Mouse (Mus musculus): ENCODE measurements at regions not wholly inside any gene's neighbourhood (a gene's known extent, or its start where the extent isn't known, plus 50 kb on each side); places are given as distances from the start of the nearest gene placed in this dataset.

DNA sequence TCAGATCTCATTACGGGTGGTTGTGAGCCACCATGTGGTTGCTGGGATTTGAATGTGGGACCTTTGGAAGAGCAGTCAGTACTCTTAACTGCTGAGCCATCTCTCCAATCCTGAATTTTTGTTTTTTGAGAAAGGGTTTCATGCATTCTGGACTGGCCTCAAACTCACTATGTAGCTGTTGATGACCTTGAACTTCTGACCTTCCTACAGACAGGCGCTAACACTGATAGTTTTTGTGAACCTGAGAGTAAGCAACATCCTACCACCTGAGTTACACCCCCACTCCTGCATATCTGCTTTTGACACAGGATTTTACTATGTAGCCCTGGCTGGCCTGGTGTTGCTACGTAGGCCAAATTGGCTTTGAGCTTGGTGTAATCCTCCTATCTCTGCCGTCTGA, 308.8 kb upstream of the Klf3 start:
- H3K27me3 ChIP-seq (replicated peaks; ENCODE audit: control insufficient read depth, insufficient read depth, low read length) = no peaks in the 10 kb centered on the region
- no peak for ATAC-seq (replicated peaks; ENCODE audit: low FRiP score, low TSS enrichment, low read depth)
- no peak overlapping the region for H3K4me3 ChIP-seq (ENCODE audit: low read depth, low read length)
- DNase-seq (ENCODE audit: low spot score) = no peak
- no peak overlapping the region for H3K4me2 ChIP-seq (ENCODE audit: low read length)
- no peak overlapping the region for H3K27ac ChIP-seq (ENCODE audit: low read depth)
- WGBS = 86% methylated on average over 4 of the region's 4 CpGs
- no peaks in the 10 kb centered on the region for H3K9me3 ChIP-seq (ENCODE audit: control insufficient read depth, low read length)
- no peak overlapping the region for H3K9ac ChIP-seq (ENCODE audit: low read length)
- H3K36me3 ChIP-seq (ENCODE audit: control insufficient read depth, insufficient read depth, low read length) = no peaks in the 10 kb centered on the region
- H3K4me1 ChIP-seq (replicated peaks; ENCODE audit: control insufficient read depth, insufficient read depth, low read length) = no peaks in the 10 kb centered on the region

DNA sequence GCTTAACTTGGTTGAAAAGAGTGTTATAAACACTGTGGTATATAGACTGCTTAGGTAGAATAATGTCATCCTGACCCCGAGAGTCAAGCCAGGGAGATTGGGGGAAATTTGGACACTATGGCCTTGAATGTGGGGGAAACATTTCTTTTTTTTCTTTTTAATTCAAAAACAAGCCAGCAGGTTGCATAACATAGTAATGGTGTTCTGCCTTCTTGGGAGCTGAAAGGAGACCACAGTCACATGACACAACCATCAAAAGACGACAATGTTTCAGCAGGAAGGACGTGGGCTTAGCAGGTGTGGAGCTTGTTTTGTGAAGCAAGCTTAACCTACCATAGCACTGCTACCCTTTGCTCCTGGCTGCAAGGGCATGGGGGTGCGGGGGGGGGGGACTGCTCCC, 306.3 kb upstream of the Klf3 start:
- Histone ChIP-seq H3K27ac (ENCODE audit: low read depth) (no peak overlapping the region), H3K36me3 (ENCODE audit: control insufficient read depth, insufficient read depth, low read length) (no peaks in the 10 kb centered on the region), H3K9ac (ENCODE audit: low read length) (no peak overlapping the region), H3K9me3 (ENCODE audit: control insufficient read depth, low read length) (no peaks in the 10 kb centered on the region), H3K4me3 (ENCODE audit: low read depth, low read length) (no peak overlapping the region), H3K4me2 (ENCODE audit: low read length) (no peak overlapping the region), H3K4me1 (replicated peaks; ENCODE audit: control insufficient read depth, insufficient read depth, low read length) (no peaks in the 10 kb centered on the region), H3K27me3 (replicated peaks; ENCODE audit: control insufficient read depth, insufficient read depth, low read length) (no peaks in the 10 kb centered on the region)
- DNase-seq (ENCODE audit: low spot score) = no peak
- WGBS = 86% methylated on average over 4 of the region's 4 CpGs
- ATAC-seq (replicated peaks; ENCODE audit: low FRiP score, low TSS enrichment, low read depth) = no peak

DNA sequence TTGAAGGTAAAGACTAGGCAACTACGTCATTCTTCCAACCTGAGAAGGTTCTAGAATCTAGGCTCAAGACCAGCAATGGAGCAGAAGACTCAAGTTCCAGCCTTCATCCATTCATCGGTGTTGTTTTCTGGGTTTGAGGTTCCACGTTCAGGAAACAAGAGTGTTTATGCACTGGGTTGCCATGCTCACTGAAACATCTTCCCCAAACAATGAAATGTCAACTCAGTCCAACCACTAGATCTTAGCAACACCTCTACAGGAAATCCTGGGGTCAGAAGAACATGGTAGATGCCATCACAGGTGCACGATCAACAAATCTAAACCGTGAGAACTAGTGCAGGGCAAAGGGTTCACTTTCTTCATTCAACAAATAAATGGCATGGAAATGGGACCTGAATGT, 304.8 kb upstream of the Klf3 start:
- H3K4me3 ChIP-seq (ENCODE audit: low read depth, low read length) = no peak overlapping the region

DNA sequence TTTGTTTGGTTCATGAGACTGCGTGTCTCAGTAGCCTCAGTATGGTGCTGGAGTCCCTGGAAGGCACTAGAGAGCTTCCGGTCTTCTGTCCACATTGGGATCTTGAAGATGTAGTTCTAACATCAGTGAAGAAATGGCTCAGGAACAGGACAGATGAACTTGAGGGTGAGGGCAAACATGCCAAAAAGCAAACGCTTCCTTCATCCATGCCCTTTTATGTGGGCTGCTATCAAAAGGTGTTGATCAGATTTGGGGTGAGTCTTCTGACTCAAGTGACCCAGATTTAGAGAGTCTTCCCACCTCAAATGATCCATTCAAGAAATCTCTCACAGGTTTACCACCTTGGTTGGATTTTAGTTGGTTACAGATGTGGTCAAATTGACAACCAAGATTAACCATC, 304.1 kb upstream of the Klf3 start:
- Histone ChIP-seq H3K27me3 (replicated peaks; ENCODE audit: control insufficient read depth, insufficient read depth, low read length) (no peaks in the 10 kb centered on the region), H3K36me3 (ENCODE audit: control insufficient read depth, insufficient read depth, low read length) (no peaks in the 10 kb centered on the region), H3K4me2 (ENCODE audit: low read length) (no peak overlapping the region), H3K9me3 (ENCODE audit: control insufficient read depth, low read length) (no peaks in the 10 kb centered on the region), H3K27ac (ENCODE audit: low read depth) (no peak overlapping the region), H3K9ac (ENCODE audit: low read length) (no peak overlapping the region), H3K4me1 (replicated peaks; ENCODE audit: control insufficient read depth, insufficient read depth, low read length) (peaks cover 7% of the 10 kb centered on the region; the same call in 1 of the 2 replicates), H3K4me3 (ENCODE audit: low read depth, low read length) (no peak overlapping the region)
- ATAC-seq (replicated peaks; ENCODE audit: low FRiP score, low TSS enrichment, low read depth) = no peak
- WGBS = 89% methylated on average over 3 of the region's 3 CpGs
- no peak for DNase-seq (ENCODE audit: low spot score)

More for the DNA sequence above, 304.8 kb upstream of the Klf3 start:
- no peak for DNase-seq (ENCODE audit: low spot score)
- Histone ChIP-seq H3K4me2 (ENCODE audit: low read length) (no peak overlapping the region), H3K9me3 (ENCODE audit: control insufficient read depth, low read length) (no peaks in the 10 kb centered on the region), H3K9ac (ENCODE audit: low read length) (no peak overlapping the region), H3K36me3 (ENCODE audit: control insufficient read depth, insufficient read depth, low read length) (no peaks in the 10 kb centered on the region), H3K27ac (ENCODE audit: low read depth) (no peak overlapping the region), H3K27me3 (replicated peaks; ENCODE audit: control insufficient read depth, insufficient read depth, low read length) (no peaks in the 10 kb centered on the region), H3K4me1 (replicated peaks; ENCODE audit: control insufficient read depth, insufficient read depth, low read length) (peaks cover 2% of the 10 kb centered on the region; the same call in 1 of the 2 replicates)
- WGBS = 94% methylated on average over 5 of the region's 5 CpGs
- ATAC-seq (replicated peaks; ENCODE audit: low FRiP score, low TSS enrichment, low read depth) = no peak

DNA sequence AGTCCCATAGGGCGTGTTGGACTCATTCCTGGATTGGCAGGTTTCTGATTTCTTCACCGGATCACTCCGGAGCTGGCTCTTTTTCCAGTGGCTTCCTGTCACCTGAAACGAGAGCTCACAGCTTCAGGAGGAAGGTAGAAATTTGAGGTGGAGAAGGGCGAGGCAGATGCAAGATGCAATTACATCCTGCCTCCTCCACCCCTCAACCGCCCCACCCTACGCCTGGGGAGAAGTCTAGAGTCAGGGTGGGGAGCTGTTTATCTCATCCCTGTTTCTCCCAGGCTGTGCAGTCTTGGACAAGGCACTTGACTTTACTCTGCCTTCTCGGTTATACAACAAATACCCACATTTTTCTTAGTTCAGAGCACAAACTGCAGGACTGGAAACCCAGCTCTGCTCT, 302.8 kb upstream of the Klf3 start:
- DNase-seq (ENCODE audit: low spot score) = no peak

DNA sequence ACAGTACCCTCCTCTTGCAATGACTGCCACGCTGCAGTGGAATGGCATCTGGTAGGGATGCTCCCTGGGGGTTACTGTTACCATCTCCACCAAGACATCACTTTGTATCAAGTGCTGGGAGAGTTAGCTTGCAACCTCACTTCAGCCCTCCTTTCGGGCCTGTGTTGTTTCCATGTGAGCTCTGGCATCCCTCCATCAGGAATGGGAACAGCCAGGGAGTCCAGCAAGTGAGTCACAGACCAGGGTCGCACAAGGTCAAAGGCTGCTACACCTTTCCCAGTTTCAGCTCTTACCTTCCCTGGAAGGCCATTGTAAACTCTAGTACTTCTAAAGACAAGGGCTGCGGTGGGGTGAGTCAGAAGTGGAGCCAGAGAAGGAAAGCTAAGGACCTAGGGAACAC, 302.3 kb upstream of the Klf3 start:
- H3K4me2 ChIP-seq (ENCODE audit: low read length) = no peak overlapping the region
- 79% methylated on average over 4 of the region's 4 CpGs for WGBS
- no peak overlapping the region for H3K4me3 ChIP-seq (ENCODE audit: low read depth, low read length)
- no peak overlapping the region for H3K9ac ChIP-seq (ENCODE audit: low read length)
- DNase-seq (ENCODE audit: low spot score) (no peak), ATAC-seq (replicated peaks; ENCODE audit: low FRiP score, low TSS enrichment, low read depth) (no peak)
- no peaks in the 10 kb centered on the region for H3K27me3 ChIP-seq (replicated peaks; ENCODE audit: control insufficient read depth, insufficient read depth, low read length)
- no peaks in the 10 kb centered on the region for H3K9me3 ChIP-seq (ENCODE audit: control insufficient read depth, low read length)
- no peak overlapping the region for H3K27ac ChIP-seq (ENCODE audit: low read depth)
- no peaks in the 10 kb centered on the region for H3K36me3 ChIP-seq (ENCODE audit: control insufficient read depth, insufficient read depth, low read length)
- peaks cover 23% of the 10 kb centered on the region for H3K4me1 ChIP-seq (replicated peaks; ENCODE audit: control insufficient read depth, insufficient read depth, low read length)

More for the DNA sequence above, 302.8 kb upstream of the Klf3 start:
- WGBS = 64% methylated on average over 8 of the region's 8 CpGs
- H3K9me3 ChIP-seq (ENCODE audit: control insufficient read depth, low read length) = no peaks in the 10 kb centered on the region
- no peak for ATAC-seq (replicated peaks; ENCODE audit: low FRiP score, low TSS enrichment, low read depth)
- no peaks in the 10 kb centered on the region for H3K36me3 ChIP-seq (ENCODE audit: control insufficient read depth, insufficient read depth, low read length)
- no peak overlapping the region for H3K9ac ChIP-seq (ENCODE audit: low read length)
- no peak overlapping the region for H3K27ac ChIP-seq (ENCODE audit: low read depth)
- no peak overlapping the region for H3K4me2 ChIP-seq (ENCODE audit: low read length)
- no peaks in the 10 kb centered on the region for H3K27me3 ChIP-seq (replicated peaks; ENCODE audit: control insufficient read depth, insufficient read depth, low read length)
- H3K4me1 ChIP-seq (replicated peaks; ENCODE audit: control insufficient read depth, insufficient read depth, low read length) = peaks cover 19% of the 10 kb centered on the region
- no peak overlapping the region for H3K4me3 ChIP-seq (ENCODE audit: low read depth, low read length)

DNA sequence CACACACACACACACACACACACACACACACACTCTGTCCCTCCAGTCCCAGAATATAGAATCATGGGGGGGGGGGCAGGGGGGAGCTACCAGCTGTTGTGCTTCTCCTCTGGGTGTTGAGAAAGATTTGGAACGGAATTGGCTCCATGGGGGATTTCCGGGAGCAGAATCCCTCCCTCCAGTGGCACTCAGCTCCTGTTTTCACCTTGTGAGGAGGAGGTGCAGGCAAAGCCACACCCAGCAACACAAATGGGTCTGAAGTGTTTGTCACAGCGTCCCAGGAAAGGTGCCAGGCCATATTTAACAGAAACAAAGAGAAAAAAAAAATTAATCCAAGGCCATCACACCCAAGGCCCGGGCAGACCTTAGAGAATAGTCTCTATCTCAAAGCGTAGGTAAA, 301.4 kb upstream of the Klf3 start:
- DNase-seq (ENCODE audit: low spot score) (no peak), ATAC-seq (replicated peaks; ENCODE audit: low FRiP score, low TSS enrichment, low read depth) (no peak)
- Histone ChIP-seq H3K9ac (ENCODE audit: low read length) (no peak overlapping the region), H3K27me3 (replicated peaks; ENCODE audit: control insufficient read depth, insufficient read depth, low read length) (no peaks in the 10 kb centered on the region), H3K4me1 (replicated peaks; ENCODE audit: control insufficient read depth, insufficient read depth, low read length) (peaks cover 32% of the 10 kb centered on the region), H3K4me3 (ENCODE audit: low read depth, low read length) (no peak overlapping the region), H3K27ac (ENCODE audit: low read depth) (no peak overlapping the region), H3K4me2 (ENCODE audit: low read length) (no peak overlapping the region), H3K9me3 (ENCODE audit: control insufficient read depth, low read length) (no peaks in the 10 kb centered on the region), H3K36me3 (ENCODE audit: control insufficient read depth, insufficient read depth, low read length) (no peaks in the 10 kb centered on the region)
- 70% methylated on average over 5 of the region's 5 CpGs for WGBS

DNA sequence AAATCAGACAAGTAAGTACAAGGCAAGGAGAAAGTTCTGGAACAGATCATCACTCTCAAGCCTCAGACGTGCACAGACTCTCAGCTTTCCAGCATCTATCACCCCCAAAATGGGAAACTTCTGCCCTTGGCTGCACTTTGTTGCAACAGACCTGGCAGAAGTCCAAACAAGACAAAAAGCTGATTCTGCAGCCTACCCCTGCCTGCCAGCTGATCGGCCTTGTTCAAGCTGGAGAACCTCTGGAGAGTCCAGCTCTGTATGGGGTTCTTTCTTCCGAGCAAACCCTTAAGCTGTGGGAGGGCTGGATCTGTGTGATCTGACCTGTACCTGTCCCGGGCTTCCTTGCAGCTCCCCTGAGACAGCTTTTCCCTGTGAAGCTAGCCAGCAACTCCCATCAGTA, 299.7 kb upstream of the Klf3 start:
- H3K9ac ChIP-seq (ENCODE audit: low read length) = no peak overlapping the region
- H3K27ac ChIP-seq (ENCODE audit: low read depth) = peak overlapping the region; percentile 39; the same call in 1 of the 2 replicates
- H3K4me1 ChIP-seq (replicated peaks; ENCODE audit: control insufficient read depth, insufficient read depth, low read length) = peaks cover 36% of the 10 kb centered on the region
- DNase-seq (ENCODE audit: low spot score) = peak; percentile 66
- no peak for ATAC-seq (replicated peaks; ENCODE audit: low FRiP score, low TSS enrichment, low read depth)
- H3K36me3 ChIP-seq (ENCODE audit: control insufficient read depth, insufficient read depth, low read length) = no peaks in the 10 kb centered on the region
- H3K4me2 ChIP-seq (ENCODE audit: low read length) = no peak overlapping the region
- no peaks in the 10 kb centered on the region for H3K9me3 ChIP-seq (ENCODE audit: control insufficient read depth, low read length)
- WGBS = 15% methylated on average over 4 of the region's 4 CpGs
- H3K27me3 ChIP-seq (replicated peaks; ENCODE audit: control insufficient read depth, insufficient read depth, low read length) = no peaks in the 10 kb centered on the region
- no peak overlapping the region for H3K4me3 ChIP-seq (ENCODE audit: low read depth, low read length)

DNA sequence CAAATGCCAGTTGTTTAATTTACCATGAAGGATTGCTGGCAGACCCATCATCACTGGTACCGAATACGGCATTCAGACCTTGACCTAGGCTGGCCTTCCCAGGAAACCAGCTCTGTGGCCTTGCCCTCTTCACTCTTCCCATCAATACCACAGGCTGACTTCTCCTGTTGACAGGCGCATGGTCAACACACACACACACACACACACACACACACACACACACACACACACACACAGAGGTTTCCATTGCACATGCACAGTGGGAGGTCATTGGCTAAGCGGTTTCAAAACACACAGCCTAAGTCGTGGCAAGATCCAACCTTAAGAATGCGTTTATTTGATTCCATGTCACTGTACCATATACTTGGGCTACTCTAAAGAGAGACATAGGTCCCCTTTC, 298.7 kb upstream of the Klf3 start:
- ATAC-seq (replicated peaks; ENCODE audit: low FRiP score, low TSS enrichment, low read depth) = no peak
- no peak for DNase-seq (ENCODE audit: low spot score)
- Histone ChIP-seq H3K9ac (ENCODE audit: low read length) (no peak overlapping the region), H3K4me1 (replicated peaks; ENCODE audit: control insufficient read depth, insufficient read depth, low read length) (peaks cover 38% of the 10 kb centered on the region), H3K36me3 (ENCODE audit: control insufficient read depth, insufficient read depth, low read length) (no peaks in the 10 kb centered on the region), H3K4me2 (ENCODE audit: low read length) (no peak overlapping the region), H3K9me3 (ENCODE audit: control insufficient read depth, low read length) (no peaks in the 10 kb centered on the region), H3K27ac (ENCODE audit: low read depth) (peak overlapping the region; percentile 86; the same call in 1 of the 2 replicates), H3K4me3 (ENCODE audit: low read depth, low read length) (no peak overlapping the region), H3K27me3 (replicated peaks; ENCODE audit: control insufficient read depth, insufficient read depth, low read length) (no peaks in the 10 kb centered on the region)
- WGBS = 64% methylated on average over 6 of the region's 6 CpGs
